Mouse (Mus musculus) lung, embryonic 16.5 days (tissue): ENCODE data around the gene Tbc1d14. TPM values are rescaled to one million over a fixed set of nuclear protein-coding genes. Genes with fewer than 3 reads are reported as not detected.

Source experiments
- ATAC-seq: fragments of 200-750 bp; cut with Nextera tagmentation; 2 replicates; pipeline ENCODE4 v1.8.0; 2017; ENCODE audit warnings: low read depth, mild to moderate bottlenecking, moderate library complexity
- H3K27ac ChIP-seq: fragments of 300-500 bp; sonication (generic); 2 replicates; pipeline ENCODE4 v1.5.1; 2014; ENCODE audit warnings: mild to moderate bottlenecking, control low read depth, low read length
- H3K27me3 ChIP-seq: fragments of 300-500 bp; sonication (generic); 2 replicates; pipeline ENCODE4 v1.6.1; 2014; ENCODE audit warnings: low read depth, low read length, mixed read lengths; ENCODE audit not compliant: control insufficient read depth, insufficient read depth
- H3K36me3 ChIP-seq: fragments of 300-500 bp; sonication (generic); 2 replicates; pipeline ENCODE4 v1.6.1; 2014; ENCODE audit warnings: low read length; ENCODE audit not compliant: control insufficient read depth, insufficient read depth
- H3K4me1 ChIP-seq: fragments of 300-500 bp; sonication (generic); replicated peaks from 2 replicates; pipeline ENCODE4 v1.6.1; 2014; ENCODE audit warnings: low read length, mixed read lengths; ENCODE audit not compliant: control insufficient read depth, insufficient read depth
- H3K4me2 ChIP-seq: fragments of 300-500 bp; sonication (generic); 2 replicates; pipeline ENCODE4 v1.6.1; 2014; ENCODE audit warnings: low read depth, low read length, control low read depth
- H3K4me3 ChIP-seq: fragments of 300-500 bp; sonication (generic); 2 replicates; pipeline ENCODE4 v1.5.1; 2014; ENCODE audit warnings: mild to moderate bottlenecking, low read length, control low read depth
- H3K9ac ChIP-seq: fragments of 300-500 bp; sonication (generic); 2 replicates; pipeline ENCODE4 v1.6.1; 2014; ENCODE audit warnings: low read length, control low read depth
- H3K9me3 ChIP-seq: fragments of 300-500 bp; sonication (generic); 2 replicates; pipeline ENCODE4 v1.6.1; 2016; ENCODE audit warnings: low read length; ENCODE audit not compliant: control insufficient read depth
- WGBS: fragments of 180-500 bp; shearing (Covaris S2); extraction: QIAGEN DNeasy Blood & Tissue Kit; methylation state at CpG from one replicate; pipeline ENCODE4 v1.1.7; 2014; 5-methylcytosine and 5-hydroxymethylcytosine counted together
- polyA plus RNA-seq: library from polyadenylated mRNA; unstranded; fragments of >200 nt; fragmentation: Nextera tagmentation; extraction: Ambion mirVana; gene quantifications from 2 replicates; pipeline ENCODE4 v1.2.1, GENCODE M21; 2015

The Tbc1d14 gene
- polyA plus RNA-seq, 1 experiment from 2014 or later: 25.2 TPM

DNA sequence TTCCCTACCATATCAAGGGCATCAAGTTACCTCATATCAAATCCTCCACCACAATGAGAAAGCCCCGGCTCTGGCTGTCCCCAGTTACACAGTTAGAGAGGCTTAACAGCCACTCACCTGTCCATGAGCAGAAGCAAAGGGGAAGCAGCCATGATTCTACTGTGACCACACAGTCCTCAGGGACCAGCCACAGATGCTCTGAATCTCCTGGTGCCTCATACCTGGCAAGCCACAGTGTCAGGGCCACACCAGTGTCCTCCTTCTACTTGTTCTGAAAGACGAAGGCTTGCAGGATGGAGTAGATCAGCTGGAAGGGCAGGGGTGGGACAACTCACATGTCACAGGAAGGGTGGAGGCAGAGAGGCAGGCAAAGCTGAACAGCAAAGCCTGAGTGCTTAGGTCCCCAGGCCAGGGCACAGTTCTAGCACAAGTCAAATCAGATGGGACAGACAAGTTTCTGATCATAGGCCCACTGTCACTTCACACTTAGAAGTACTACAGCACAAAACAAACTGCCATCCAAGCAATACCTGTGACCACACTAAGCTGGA lies 39.9 kb downstream of the Tbc1d14 start:
- Histone ChIP-seq H3K9me3 (no peaks in the 10 kb centered on the region), H3K36me3 (no peaks in the 10 kb centered on the region), H3K9ac (no peak overlapping the region), H3K4me1 (0 out of 2 replicates have a peak, but pooled peaks cover 2% of the 10 kb centered on the region), H3K4me2 (no peak overlapping the region), H3K4me3 (no peak overlapping the region), H3K27me3 (no peaks in the 10 kb centered on the region), H3K27ac (no peak overlapping the region)
- ATAC-seq: no peak
- WGBS: 56% methylated on average over 2 of the region's 2 CpGs

DNA sequence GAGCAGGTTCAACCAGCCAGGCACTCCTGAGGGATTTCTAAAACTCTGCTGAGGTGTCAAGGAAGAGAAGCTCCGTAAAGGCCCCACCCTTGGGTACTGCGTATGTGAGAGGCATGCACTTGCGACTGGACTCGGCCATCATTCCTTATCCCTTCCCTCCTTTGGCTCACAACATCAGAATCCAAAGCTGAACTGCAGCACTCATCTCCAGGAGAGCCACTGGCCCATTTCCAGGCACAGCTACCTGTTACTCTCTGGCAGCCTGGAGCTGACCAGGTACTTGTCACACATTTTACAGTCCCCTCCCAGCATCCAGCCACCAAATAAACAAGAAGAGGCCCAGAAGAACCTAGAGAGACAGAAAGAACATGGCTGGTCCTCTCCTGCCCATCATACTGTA lies 40.7 kb downstream of the Tbc1d14 start:
- Histone ChIP-seq H3K4me3 (no peak overlapping the region), H3K36me3 (no peaks in the 10 kb centered on the region), H3K9me3 (no peaks in the 10 kb centered on the region), H3K4me1 (no peaks in the 10 kb centered on the region), H3K4me2 (no peak overlapping the region), H3K27ac (no peak overlapping the region), H3K27me3 (no peaks in the 10 kb centered on the region), H3K9ac (no peak overlapping the region)
- ATAC-seq: no peak
- WGBS: 73% methylated on average over 4 of the region's 4 CpGs

DNA sequence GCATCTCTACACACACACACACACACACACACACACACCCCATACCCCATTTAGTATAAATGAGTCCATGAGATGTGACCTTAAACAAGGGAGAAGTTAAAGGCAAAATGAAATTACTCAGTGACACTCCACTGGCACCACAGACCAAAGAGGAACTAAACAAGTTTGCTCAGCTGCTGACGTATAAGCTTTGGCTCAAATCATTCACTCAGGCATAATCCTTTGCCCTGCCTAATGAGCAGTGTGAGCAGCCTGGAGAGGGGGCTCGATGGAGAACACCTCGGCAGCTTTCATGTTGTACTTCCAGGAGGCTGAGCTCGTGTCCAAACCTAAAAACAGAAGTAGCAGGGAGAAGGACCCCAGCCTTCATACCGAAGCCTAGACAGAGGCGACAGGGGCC lies 43.8 kb downstream of the Tbc1d14 start:
- no peak overlapping the region for H3K27ac ChIP-seq
- no peaks in the 10 kb centered on the region for H3K36me3 ChIP-seq
- H3K4me1 ChIP-seq: no peaks in the 10 kb centered on the region
- WGBS: 43% methylated on average over 6 of the region's 6 CpGs
- no peak for ATAC-seq
- H3K4me2 ChIP-seq: no peak overlapping the region
- no peaks in the 10 kb centered on the region for H3K27me3 ChIP-seq
- no peak overlapping the region for H3K4me3 ChIP-seq
- no peak overlapping the region for H3K9ac ChIP-seq
- no peaks in the 10 kb centered on the region for H3K9me3 ChIP-seq

DNA sequence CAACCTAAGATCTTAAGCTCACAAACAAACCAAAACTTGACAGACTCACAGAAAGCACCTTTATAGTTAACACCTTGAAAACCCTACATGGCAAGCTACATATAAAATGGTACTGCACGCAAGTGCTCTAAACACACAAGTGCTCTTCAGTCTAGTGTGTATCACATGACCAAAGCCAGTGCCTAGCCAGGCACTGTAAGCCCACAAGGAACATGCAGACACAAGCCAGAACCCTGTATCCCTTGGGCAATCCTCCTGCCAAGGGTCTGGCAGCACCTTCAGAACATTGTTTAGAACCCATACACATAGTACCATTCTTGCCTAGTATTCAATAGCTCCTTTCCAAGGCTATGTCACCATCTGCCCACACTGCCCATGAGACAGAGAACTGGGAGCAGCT lies 48.3 kb downstream of the Tbc1d14 start:
- Histone ChIP-seq H3K4me3 (no peak overlapping the region), H3K4me2 (no peak overlapping the region), H3K4me1 (no peaks in the 10 kb centered on the region), H3K27ac (no peak overlapping the region), H3K27me3 (no peaks in the 10 kb centered on the region), H3K36me3 (no peaks in the 10 kb centered on the region), H3K9ac (no peak overlapping the region), H3K9me3 (no peaks in the 10 kb centered on the region)
- WGBS: 57% methylated on average over 1 of the region's 1 CpGs
- ATAC-seq: peak; percentile 65; the same call in 1 of the 2 replicates

DNA sequence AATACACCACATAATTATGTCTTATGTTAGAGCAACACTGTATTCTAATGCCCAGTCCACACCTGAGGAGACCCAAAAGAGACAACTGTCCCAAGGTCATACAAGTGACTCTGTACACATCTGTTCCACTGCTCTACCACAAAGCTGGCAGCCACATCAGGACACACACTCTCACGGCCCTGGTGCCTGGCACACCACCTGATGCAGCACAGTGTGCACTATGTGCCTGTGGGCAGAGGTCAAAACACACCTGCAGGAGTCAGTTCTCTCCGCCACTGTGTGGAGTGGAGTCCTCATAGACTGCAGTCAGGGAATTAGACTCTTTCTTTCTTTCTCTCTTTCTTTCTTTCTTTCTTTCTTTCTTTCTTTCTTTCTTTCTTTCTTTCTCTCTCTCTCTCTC lies 52.1 kb downstream of the Tbc1d14 start:
- H3K27ac ChIP-seq: no peak overlapping the region
- H3K9ac ChIP-seq: no peak overlapping the region
- 73% methylated on average over 2 of the region's 2 CpGs for WGBS
- no peaks in the 10 kb centered on the region for H3K9me3 ChIP-seq
- H3K4me2 ChIP-seq: no peak overlapping the region
- no peak overlapping the region for H3K4me3 ChIP-seq
- no peaks in the 10 kb centered on the region for H3K4me1 ChIP-seq
- no peaks in the 10 kb centered on the region for H3K27me3 ChIP-seq
- H3K36me3 ChIP-seq: no peaks in the 10 kb centered on the region
- no peak for ATAC-seq

DNA sequence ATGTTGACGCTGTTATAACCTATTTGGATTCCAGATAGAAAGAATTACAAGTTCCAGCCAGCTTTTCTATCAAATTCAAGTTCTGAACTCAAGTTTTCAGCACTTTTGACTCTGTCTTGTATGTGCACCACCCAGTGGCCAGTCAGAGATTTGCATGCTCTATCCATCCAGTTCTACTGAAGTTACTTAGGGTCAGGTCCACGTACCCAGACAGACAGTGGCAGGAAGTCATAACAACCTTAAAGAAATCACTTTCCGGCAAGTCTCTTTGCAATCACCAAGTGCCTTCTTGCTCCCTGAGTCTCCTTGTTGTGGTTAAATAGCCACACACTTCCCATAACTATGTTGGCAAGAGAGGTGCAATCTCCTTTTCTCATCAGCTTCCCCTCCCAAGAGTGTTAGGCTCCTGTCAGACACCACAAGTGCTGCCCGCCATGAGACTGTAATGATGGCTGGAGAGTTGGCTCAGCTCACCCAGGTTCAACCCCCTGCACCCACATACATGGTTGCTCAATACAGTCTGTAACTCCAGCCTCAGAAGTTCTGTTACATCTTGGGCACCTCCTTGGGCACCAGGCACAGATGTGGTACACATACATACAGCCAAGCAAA lies 54.4 kb downstream of the Tbc1d14 start:
- ATAC-seq: no peak; the same call in 1 of the 2 replicates
- Histone ChIP-seq H3K9ac (no peak overlapping the region), H3K27ac (no peak overlapping the region), H3K4me3 (no peak overlapping the region), H3K27me3 (no peaks in the 10 kb centered on the region), H3K4me1 (no peaks in the 10 kb centered on the region), H3K36me3 (no peaks in the 10 kb centered on the region), H3K9me3 (no peaks in the 10 kb centered on the region), H3K4me2 (no peak overlapping the region)
- 30% methylated on average over 4 of the region's 4 CpGs for WGBS

DNA sequence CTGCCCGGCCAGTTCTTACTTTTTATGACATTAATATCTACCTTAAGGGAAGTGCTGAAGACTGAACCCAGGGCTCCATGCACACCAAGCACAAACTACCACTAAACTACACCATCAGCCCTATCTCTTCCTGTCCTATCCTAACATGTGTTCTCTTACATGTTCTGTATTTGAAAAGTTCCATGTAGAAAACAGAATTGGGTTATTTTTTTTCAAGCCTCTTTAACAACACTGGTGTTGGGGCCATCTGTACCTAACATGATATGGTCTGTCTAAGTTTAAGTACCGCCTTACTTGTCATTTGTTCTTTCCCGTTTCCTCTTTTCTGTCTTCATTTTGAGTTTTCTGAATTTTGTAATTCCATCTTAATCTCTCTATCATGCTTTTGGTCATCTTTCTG lies 56.7 kb downstream of the Tbc1d14 start:
- no peak overlapping the region for H3K27ac ChIP-seq
- 80% methylated on average over 3 of the region's 3 CpGs for WGBS

DNA sequence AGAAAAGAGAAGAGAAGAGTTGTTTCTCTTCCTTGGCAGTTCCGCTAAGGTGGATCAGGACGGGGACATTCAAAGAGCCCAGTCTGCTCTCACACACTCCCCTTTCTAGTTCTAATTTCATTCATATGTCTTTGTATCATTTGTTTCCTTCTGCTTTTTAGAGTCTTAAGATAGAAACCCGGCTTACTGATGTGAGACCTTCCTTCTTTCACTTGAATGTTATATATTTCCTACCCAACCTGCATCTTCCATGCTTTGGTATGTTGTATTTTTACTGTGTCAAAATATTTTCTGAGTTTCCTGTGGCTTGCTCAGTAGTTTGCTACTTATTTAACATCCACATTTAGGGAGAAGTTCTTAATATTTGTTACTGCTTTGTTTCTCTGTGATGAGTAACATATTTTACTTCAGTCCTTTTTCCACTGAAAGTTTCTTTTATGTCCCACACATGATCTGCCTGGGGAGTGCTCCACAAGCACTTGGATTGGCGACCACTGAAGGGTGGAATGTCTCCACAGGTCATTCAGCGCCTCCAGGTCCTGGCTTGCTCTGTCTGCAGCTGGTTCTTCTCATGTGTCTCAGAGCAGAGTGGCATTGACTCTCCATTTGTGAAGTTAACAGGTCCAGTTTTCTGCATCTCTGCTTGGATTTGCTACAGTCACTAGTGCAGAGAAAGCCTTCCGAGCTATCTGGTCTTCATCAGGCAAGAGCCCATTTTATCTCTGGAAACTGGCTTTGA lies 57.5 kb downstream of the Tbc1d14 start:
- Histone ChIP-seq H3K36me3 (no peaks in the 10 kb centered on the region), H3K27ac (no peak overlapping the region), H3K9ac (no peak overlapping the region), H3K9me3 (no peaks in the 10 kb centered on the region), H3K27me3 (no peaks in the 10 kb centered on the region), H3K4me1 (peaks cover 2% of the 10 kb centered on the region; the same call in 1 of the 2 replicates), H3K4me3 (no peak overlapping the region), H3K4me2 (no peak overlapping the region)
- no peak for ATAC-seq
- 79% methylated on average over 6 of the region's 6 CpGs for WGBS

More for the DNA sequence above, 56.7 kb downstream of the Tbc1d14 start:
- Histone ChIP-seq H3K4me3 (no peak overlapping the region), H3K36me3 (no peaks in the 10 kb centered on the region), H3K4me2 (no peak overlapping the region), H3K4me1 (no peaks in the 10 kb centered on the region), H3K9me3 (no peaks in the 10 kb centered on the region), H3K9ac (no peak overlapping the region), H3K27me3 (no peaks in the 10 kb centered on the region)
- no peak for ATAC-seq

DNA sequence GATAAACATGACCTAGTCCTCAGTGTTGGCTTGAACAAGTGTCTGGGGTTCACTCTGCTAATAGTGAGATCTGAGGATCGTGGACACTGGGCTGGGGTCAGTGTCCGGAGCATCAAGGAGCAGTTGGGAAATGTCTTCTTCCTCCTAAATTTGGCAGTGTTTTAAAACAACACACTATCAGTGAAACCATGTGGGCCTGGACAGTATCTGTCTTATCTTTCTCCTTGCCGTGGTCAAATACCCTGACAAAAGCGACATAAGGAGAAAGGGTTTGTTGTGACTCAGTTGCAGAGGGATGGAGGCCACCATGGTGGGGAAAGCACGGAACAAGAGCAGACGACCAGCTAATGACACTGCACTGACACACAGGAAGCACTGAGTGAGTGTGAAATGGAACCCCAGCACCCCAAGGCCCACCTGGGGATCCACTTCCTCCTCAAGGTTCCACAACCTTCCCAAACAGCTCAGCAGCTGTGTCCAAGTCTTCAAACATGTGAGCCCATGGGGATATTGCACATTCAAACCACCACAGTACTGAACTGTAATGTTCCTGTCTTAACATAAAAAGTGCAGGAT lies 58.5 kb downstream of the Tbc1d14 start:
- no peak for ATAC-seq
- H3K4me1 ChIP-seq: peaks cover 6% of the 10 kb centered on the region
- H3K27me3 ChIP-seq: no peaks in the 10 kb centered on the region
- 60% methylated on average over 6 of the region's 6 CpGs for WGBS
- no peak overlapping the region for H3K9ac ChIP-seq
- no peaks in the 10 kb centered on the region for H3K9me3 ChIP-seq
- H3K4me3 ChIP-seq: no peak overlapping the region
- no peaks in the 10 kb centered on the region for H3K36me3 ChIP-seq
- no peak overlapping the region for H3K4me2 ChIP-seq
- no peak overlapping the region for H3K27ac ChIP-seq
